Mouse (Mus musculus): ENCODE data around the gene Exoc7. TPM values are rescaled to one million over a fixed set of nuclear protein-coding genes. Genes with fewer than 3 reads are reported as not detected.

Gene Exoc7
- polyA plus RNA-seq, 1 experiment from 2014 or later: 63.8 TPM

- H3K4me2 ChIP-seq (ENCODE audit: low read length): no peak overlapping the region
- DNase-seq (ENCODE audit: low spot score) (no peak), ATAC-seq (replicated peaks; ENCODE audit: low FRiP score, low TSS enrichment, low read depth) (no peak)
- peaks cover 8% of the 10 kb centered on the region for H3K4me1 ChIP-seq (replicated peaks; ENCODE audit: control insufficient read depth, insufficient read depth, low read length)
- no peak overlapping the region for H3K9ac ChIP-seq (ENCODE audit: low read length)
- H3K36me3 ChIP-seq (ENCODE audit: control insufficient read depth, insufficient read depth, low read length): peaks cover 89% of the 10 kb centered on the region
- no peak overlapping the region for H3K27ac ChIP-seq (ENCODE audit: low read depth)
- no peaks in the 10 kb centered on the region for H3K27me3 ChIP-seq (replicated peaks; ENCODE audit: control insufficient read depth, insufficient read depth, low read length)
- no peak overlapping the region for H3K4me3 ChIP-seq (ENCODE audit: low read depth, low read length)
- H3K9me3 ChIP-seq (ENCODE audit: control insufficient read depth, low read length): no peaks in the 10 kb centered on the region
- 86% methylated on average over 8 of the region's 8 CpGs for WGBS
Observed at GRCm38 (mm10) chr11:116267637-116268036, 39.4 kb downstream of the Exoc7 start.

GRCm38 (mm10) chr11:116265850-116266249 lies 41.2 kb downstream of the Exoc7 start:
- Histone ChIP-seq H3K9ac (ENCODE audit: low read length) (no peak overlapping the region), H3K27me3 (replicated peaks; ENCODE audit: control insufficient read depth, insufficient read depth, low read length) (no peaks in the 10 kb centered on the region), H3K4me1 (replicated peaks; ENCODE audit: control insufficient read depth, insufficient read depth, low read length) (no peaks in the 10 kb centered on the region), H3K9me3 (ENCODE audit: control insufficient read depth, low read length) (no peaks in the 10 kb centered on the region), H3K36me3 (ENCODE audit: control insufficient read depth, insufficient read depth, low read length) (peaks cover 99% of the 10 kb centered on the region), H3K4me3 (ENCODE audit: low read depth, low read length) (no peak overlapping the region), H3K27ac (ENCODE audit: low read depth) (no peak overlapping the region), H3K4me2 (ENCODE audit: low read length) (no peak overlapping the region)
- ATAC-seq (replicated peaks; ENCODE audit: low FRiP score, low TSS enrichment, low read depth) (no peak), DNase-seq (ENCODE audit: low spot score) (no peak)
- 90% methylated on average over 4 of the region's 4 CpGs for WGBS

GRCm38 (mm10) chr11:116265352-116265751 lies 41.7 kb downstream of the Exoc7 start:
- Histone ChIP-seq H3K9me3 (ENCODE audit: control insufficient read depth, low read length) (no peaks in the 10 kb centered on the region), H3K36me3 (ENCODE audit: control insufficient read depth, insufficient read depth, low read length) (peaks cover 99% of the 10 kb centered on the region), H3K27me3 (replicated peaks; ENCODE audit: control insufficient read depth, insufficient read depth, low read length) (no peaks in the 10 kb centered on the region), H3K27ac (ENCODE audit: low read depth) (no peak overlapping the region), H3K9ac (ENCODE audit: low read length) (no peak overlapping the region), H3K4me2 (ENCODE audit: low read length) (no peak overlapping the region), H3K4me3 (ENCODE audit: low read depth, low read length) (no peak overlapping the region), H3K4me1 (replicated peaks; ENCODE audit: control insufficient read depth, insufficient read depth, low read length) (no peaks in the 10 kb centered on the region)
- 95% methylated on average over 11 of the region's 11 CpGs for WGBS
- no peak for DNase-seq (ENCODE audit: low spot score)
- ATAC-seq (replicated peaks; ENCODE audit: low FRiP score, low TSS enrichment, low read depth): no peak

GRCm38 (mm10) chr11:116260259-116260658 lies 46.8 kb downstream of the Exoc7 start:
- Histone ChIP-seq H3K4me2 (ENCODE audit: low read length) (no peak overlapping the region), H3K9ac (ENCODE audit: low read length) (no peak overlapping the region), H3K27ac (ENCODE audit: low read depth) (no peak overlapping the region), H3K36me3 (ENCODE audit: control insufficient read depth, insufficient read depth, low read length) (peaks cover 97% of the 10 kb centered on the region), H3K4me3 (ENCODE audit: low read depth, low read length) (no peak overlapping the region), H3K9me3 (ENCODE audit: control insufficient read depth, low read length) (no peaks in the 10 kb centered on the region), H3K27me3 (replicated peaks; ENCODE audit: control insufficient read depth, insufficient read depth, low read length) (no peaks in the 10 kb centered on the region), H3K4me1 (replicated peaks; ENCODE audit: control insufficient read depth, insufficient read depth, low read length) (0 out of 2 replicates have a peak, but pooled peaks cover 3% of the 10 kb centered on the region)
- no peak for ATAC-seq (replicated peaks; ENCODE audit: low FRiP score, low TSS enrichment, low read depth)
- DNase-seq (ENCODE audit: low spot score): no peak
- 83% methylated on average over 7 of the region's 7 CpGs for WGBS

GRCm38 (mm10) chr11:116259461-116259860 lies 47.6 kb downstream of the Exoc7 start:
- H3K4me2 ChIP-seq (ENCODE audit: low read length): no peak overlapping the region
- peaks cover 98% of the 10 kb centered on the region for H3K36me3 ChIP-seq (ENCODE audit: control insufficient read depth, insufficient read depth, low read length)
- ATAC-seq (replicated peaks; ENCODE audit: low FRiP score, low TSS enrichment, low read depth) (no peak), DNase-seq (ENCODE audit: low spot score) (no peak)
- WGBS: 82% methylated on average over 8 of the region's 8 CpGs
- H3K4me3 ChIP-seq (ENCODE audit: low read depth, low read length): no peak overlapping the region
- 0 out of 2 replicates have a peak, but pooled peaks cover 3% of the 10 kb centered on the region for H3K4me1 ChIP-seq (replicated peaks; ENCODE audit: control insufficient read depth, insufficient read depth, low read length)
- no peak overlapping the region for H3K9ac ChIP-seq (ENCODE audit: low read length)
- H3K9me3 ChIP-seq (ENCODE audit: control insufficient read depth, low read length): no peaks in the 10 kb centered on the region
- H3K27ac ChIP-seq (ENCODE audit: low read depth): no peak overlapping the region
- H3K27me3 ChIP-seq (replicated peaks; ENCODE audit: control insufficient read depth, insufficient read depth, low read length): no peaks in the 10 kb centered on the region

- H3K4me3 ChIP-seq (ENCODE audit: low read depth, low read length): no peak overlapping the region
- peaks cover 98% of the 10 kb centered on the region for H3K36me3 ChIP-seq (ENCODE audit: control insufficient read depth, insufficient read depth, low read length)
- H3K4me2 ChIP-seq (ENCODE audit: low read length): no peak overlapping the region
- H3K9ac ChIP-seq (ENCODE audit: low read length): no peak overlapping the region
- no peak for DNase-seq (ENCODE audit: low spot score)
- H3K27ac ChIP-seq (ENCODE audit: low read depth): no peak overlapping the region
- no peaks in the 10 kb centered on the region for H3K27me3 ChIP-seq (replicated peaks; ENCODE audit: control insufficient read depth, insufficient read depth, low read length)
- no peaks in the 10 kb centered on the region for H3K9me3 ChIP-seq (ENCODE audit: control insufficient read depth, low read length)
- ATAC-seq (replicated peaks; ENCODE audit: low FRiP score, low TSS enrichment, low read depth): no peak
- 0 out of 2 replicates have a peak, but pooled peaks cover 3% of the 10 kb centered on the region for H3K4me1 ChIP-seq (replicated peaks; ENCODE audit: control insufficient read depth, insufficient read depth, low read length)
- 80% methylated on average over 9 of the region's 9 CpGs for WGBS
Observed at GRCm38 (mm10) chr11:116255982-116256675, 50.9 kb downstream of the Exoc7 start.

GRCm38 (mm10) chr11:116255090-116255981 lies 51.7 kb downstream of the Exoc7 start:
- no peaks in the 10 kb centered on the region for H3K27me3 ChIP-seq (replicated peaks; ENCODE audit: control insufficient read depth, insufficient read depth, low read length)
- no peak overlapping the region for H3K4me2 ChIP-seq (ENCODE audit: low read length)
- no peak overlapping the region for H3K27ac ChIP-seq (ENCODE audit: low read depth)
- DNase-seq (ENCODE audit: low spot score) (no peak), ATAC-seq (replicated peaks; ENCODE audit: low FRiP score, low TSS enrichment, low read depth) (no peak)
- H3K36me3 ChIP-seq (ENCODE audit: control insufficient read depth, insufficient read depth, low read length): peaks cover 98% of the 10 kb centered on the region
- H3K9me3 ChIP-seq (ENCODE audit: control insufficient read depth, low read length): no peaks in the 10 kb centered on the region
- H3K4me1 ChIP-seq (replicated peaks; ENCODE audit: control insufficient read depth, insufficient read depth, low read length): 0 out of 2 replicates have a peak, but pooled peaks cover 3% of the 10 kb centered on the region
- no peak overlapping the region for H3K4me3 ChIP-seq (ENCODE audit: low read depth, low read length)
- H3K9ac ChIP-seq (ENCODE audit: low read length): no peak overlapping the region
- 80% methylated on average over 22 of the region's 22 CpGs for WGBS

GRCm38 (mm10) chr11:116254627-116255026 lies 52.4 kb downstream of the Exoc7 start:
- no peak overlapping the region for H3K4me3 ChIP-seq (ENCODE audit: low read depth, low read length)
- H3K9ac ChIP-seq (ENCODE audit: low read length): no peak overlapping the region
- H3K36me3 ChIP-seq (ENCODE audit: control insufficient read depth, insufficient read depth, low read length): peaks cover 98% of the 10 kb centered on the region
- H3K9me3 ChIP-seq (ENCODE audit: control insufficient read depth, low read length): no peaks in the 10 kb centered on the region
- H3K4me2 ChIP-seq (ENCODE audit: low read length): no peak overlapping the region
- 0 out of 2 replicates have a peak, but pooled peaks cover 3% of the 10 kb centered on the region for H3K4me1 ChIP-seq (replicated peaks; ENCODE audit: control insufficient read depth, insufficient read depth, low read length)
- H3K27ac ChIP-seq (ENCODE audit: low read depth): no peak overlapping the region
- WGBS: 82% methylated on average over 9 of the region's 9 CpGs
- DNase-seq (ENCODE audit: low spot score): no peak
- no peaks in the 10 kb centered on the region for H3K27me3 ChIP-seq (replicated peaks; ENCODE audit: control insufficient read depth, insufficient read depth, low read length)
- no peak for ATAC-seq (replicated peaks; ENCODE audit: low FRiP score, low TSS enrichment, low read depth)

Measured in intestine, embryonic 14.5 days (tissue).